Mouse (Mus musculus): ENCODE data around the gene Hhat. TPM values are rescaled to one million over a fixed set of nuclear protein-coding genes. Genes with fewer than 3 reads are reported as not detected.

Gene Hhat
- polyA plus RNA-seq, 1 experiment from 2014 or later: 1.5 TPM

DNA sequence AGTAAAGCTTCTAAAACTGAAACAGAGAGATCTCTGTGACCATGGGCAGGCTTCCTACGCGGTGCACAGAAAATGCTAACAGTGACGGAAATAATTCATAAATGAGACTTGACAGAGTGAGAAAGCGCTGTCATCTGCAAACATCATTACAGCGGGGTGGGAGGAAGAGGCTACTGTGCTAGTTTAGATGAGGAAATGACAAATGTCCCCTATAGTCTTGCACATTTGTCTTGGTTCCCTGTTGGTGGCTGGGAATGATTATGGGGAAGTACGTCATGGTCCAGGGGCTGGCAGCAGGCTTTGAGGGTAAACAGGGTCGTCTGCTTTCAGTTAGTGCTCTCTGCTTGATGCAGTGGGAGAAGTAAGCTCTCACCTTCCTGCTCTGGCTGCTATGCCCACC, 233.9 kb downstream of the Hhat start:
- ATAC-seq (ENCODE audit: low read depth) (peak; percentile 20; the same call in 1 of the 2 replicates), DNase-seq (no peak)
- H3K4me3 ChIP-seq (replicated peaks): no peak overlapping the region
- H3K36me3 ChIP-seq: no peaks in the 10 kb centered on the region
- no peaks in the 10 kb centered on the region for H3K27me3 ChIP-seq
- no peak overlapping the region for H3K27ac ChIP-seq
- H3K4me1 ChIP-seq (replicated peaks): peaks cover 3% of the 10 kb centered on the region
- no peaks in the 10 kb centered on the region for H3K9me3 ChIP-seq (replicated peaks)
- H3K9ac ChIP-seq: no peak overlapping the region
- no peak overlapping the region for H3K4me2 ChIP-seq
- WGBS (ENCODE audit: insufficient replicate concordance): 42% methylated on average over 7 of the region's 7 CpGs

DNA sequence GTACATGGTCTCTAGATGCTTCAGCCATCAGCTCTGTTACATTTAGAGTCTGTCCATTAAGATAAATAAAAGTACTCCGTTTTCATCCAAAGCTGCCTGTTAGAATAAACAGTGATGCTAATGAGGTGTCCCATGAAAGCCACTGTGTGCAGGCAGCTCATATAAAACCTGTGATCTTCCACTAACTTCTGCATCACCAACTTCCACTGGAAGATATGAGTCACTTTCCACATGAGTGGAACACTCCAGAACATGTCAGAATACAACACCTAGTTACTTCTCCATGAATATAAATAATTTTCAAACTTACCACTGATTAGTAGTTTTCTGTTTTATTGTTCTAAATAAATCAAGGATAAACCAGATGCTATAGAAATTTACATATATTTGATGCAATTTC, 234.6 kb downstream of the Hhat start:
- no peak overlapping the region for H3K27ac ChIP-seq
- H3K36me3 ChIP-seq: no peaks in the 10 kb centered on the region
- 45% methylated on average over 1 of the region's 1 CpGs for WGBS (ENCODE audit: insufficient replicate concordance)
- H3K9ac ChIP-seq: no peak overlapping the region
- ATAC-seq (ENCODE audit: low read depth): no peak
- peaks cover 10% of the 10 kb centered on the region for H3K4me1 ChIP-seq (replicated peaks)
- no peak for DNase-seq
- H3K9me3 ChIP-seq (replicated peaks): no peaks in the 10 kb centered on the region
- H3K27me3 ChIP-seq: no peaks in the 10 kb centered on the region
- no peak overlapping the region for H3K4me2 ChIP-seq
- H3K4me3 ChIP-seq (replicated peaks): no peak overlapping the region

- Histone ChIP-seq H3K9ac (no peak overlapping the region), H3K27me3 (no peaks in the 10 kb centered on the region), H3K4me3 (replicated peaks) (no peak overlapping the region), H3K4me2 (no peak overlapping the region), H3K36me3 (no peaks in the 10 kb centered on the region), H3K9me3 (replicated peaks) (no peaks in the 10 kb centered on the region), H3K27ac (no peak overlapping the region), H3K4me1 (replicated peaks) (peaks cover 11% of the 10 kb centered on the region)
- DNase-seq: no peak
- ATAC-seq (ENCODE audit: low read depth): no peak
Measured at GRCm38 (mm10) chr1:192533016-192533415, 238.0 kb downstream of the Hhat start.

- H3K27me3 ChIP-seq: no peaks in the 10 kb centered on the region
- no peaks in the 10 kb centered on the region for H3K36me3 ChIP-seq
- 8% methylated on average over 2 of the region's 2 CpGs for WGBS (ENCODE audit: insufficient replicate concordance)
- ATAC-seq (ENCODE audit: low read depth) (peak; percentile 45; the same call in 1 of the 2 replicates), DNase-seq (no peak)
- no peak overlapping the region for H3K9ac ChIP-seq
- peaks cover 11% of the 10 kb centered on the region for H3K4me1 ChIP-seq (replicated peaks)
- H3K4me3 ChIP-seq (replicated peaks): no peak overlapping the region
- no peak overlapping the region for H3K4me2 ChIP-seq
- no peaks in the 10 kb centered on the region for H3K9me3 ChIP-seq (replicated peaks)
- no peak overlapping the region for H3K27ac ChIP-seq
Measured at GRCm38 (mm10) chr1:192532212-192532611, 238.8 kb downstream of the Hhat start.

- peaks cover 11% of the 10 kb centered on the region for H3K4me1 ChIP-seq (replicated peaks)
- H3K27ac ChIP-seq: no peak overlapping the region
- H3K9ac ChIP-seq: no peak overlapping the region
- no peak overlapping the region for H3K4me3 ChIP-seq (replicated peaks)
- no peaks in the 10 kb centered on the region for H3K27me3 ChIP-seq
- ATAC-seq (ENCODE audit: low read depth) (peak; percentile 47; the same call in 1 of the 2 replicates), DNase-seq (no peak)
- WGBS (ENCODE audit: insufficient replicate concordance): 35% methylated on average over 2 of the region's 2 CpGs
- no peaks in the 10 kb centered on the region for H3K9me3 ChIP-seq (replicated peaks)
- H3K36me3 ChIP-seq: no peaks in the 10 kb centered on the region
- no peak overlapping the region for H3K4me2 ChIP-seq
Measured at GRCm38 (mm10) chr1:192531490-192532146, 239.4 kb downstream of the Hhat start.

GRCm38 (mm10) chr1:192525711-192526350, 245.2 kb downstream of the Hhat start:
- Histone ChIP-seq H3K27me3 (no peaks in the 10 kb centered on the region), H3K9ac (no peak overlapping the region), H3K9me3 (replicated peaks) (no peaks in the 10 kb centered on the region), H3K4me1 (replicated peaks) (no peaks in the 10 kb centered on the region), H3K27ac (no peak overlapping the region), H3K4me3 (replicated peaks) (no peak overlapping the region), H3K36me3 (no peaks in the 10 kb centered on the region), H3K4me2 (no peak overlapping the region)
- 66% methylated on average over 14 of the region's 14 CpGs for WGBS (ENCODE audit: insufficient replicate concordance)
- ATAC-seq (ENCODE audit: low read depth) (no peak), DNase-seq (no peak)

GRCm38 (mm10) chr1:192522376-192523178, 248.4 kb downstream of the Hhat start:
- no peak for ATAC-seq (ENCODE audit: low read depth)
- H3K36me3 ChIP-seq: no peaks in the 10 kb centered on the region
- no peak for DNase-seq
- H3K9me3 ChIP-seq (replicated peaks): no peaks in the 10 kb centered on the region
- no peak overlapping the region for H3K9ac ChIP-seq
- no peaks in the 10 kb centered on the region for H3K27me3 ChIP-seq
- H3K27ac ChIP-seq: no peak overlapping the region
- H3K4me1 ChIP-seq (replicated peaks): no peaks in the 10 kb centered on the region
- no peak overlapping the region for H3K4me2 ChIP-seq
- WGBS (ENCODE audit: insufficient replicate concordance): 53% methylated on average over 12 of the region's 12 CpGs
- no peak overlapping the region for H3K4me3 ChIP-seq (replicated peaks)

DNA sequence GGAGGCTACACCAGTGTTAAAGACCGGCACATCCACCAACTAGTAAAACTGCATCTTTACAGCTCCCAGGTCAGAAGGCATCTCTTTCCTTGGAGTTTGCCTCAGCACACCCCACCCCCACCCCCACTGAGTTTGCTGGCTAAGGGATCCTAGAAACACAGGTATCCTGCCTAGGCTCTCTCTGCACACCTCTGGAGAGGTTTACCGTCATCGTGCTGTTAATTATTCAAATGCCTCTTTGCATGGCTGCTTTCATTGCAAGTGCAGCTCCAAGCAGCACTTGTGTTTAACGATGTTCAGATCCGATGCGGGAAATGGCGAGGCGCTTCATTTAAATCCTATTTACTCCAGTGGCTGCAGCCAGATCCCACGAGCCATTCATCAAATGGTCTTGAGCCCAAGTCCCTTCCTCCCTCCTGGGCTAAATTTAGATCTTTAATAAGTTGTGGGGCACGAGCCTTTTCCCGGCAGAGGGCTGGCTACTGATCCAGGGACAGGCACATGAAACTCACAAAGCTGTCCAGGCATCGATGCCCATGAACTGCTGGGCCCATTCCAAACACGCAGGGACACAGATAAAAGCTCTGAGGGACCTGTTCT, 250.1 kb downstream of the Hhat start:
- H3K27ac ChIP-seq: no peak overlapping the region
- no peak overlapping the region for H3K4me2 ChIP-seq
- no peak for ATAC-seq (ENCODE audit: low read depth)
- no peaks in the 10 kb centered on the region for H3K9me3 ChIP-seq (replicated peaks)
- H3K27me3 ChIP-seq: no peaks in the 10 kb centered on the region
- DNase-seq: no peak
- H3K36me3 ChIP-seq: no peaks in the 10 kb centered on the region
- 56% methylated on average over 13 of the region's 13 CpGs for WGBS (ENCODE audit: insufficient replicate concordance)
- H3K4me1 ChIP-seq (replicated peaks): no peaks in the 10 kb centered on the region
- H3K9ac ChIP-seq: no peak overlapping the region
- H3K4me3 ChIP-seq (replicated peaks): no peak overlapping the region

DNA sequence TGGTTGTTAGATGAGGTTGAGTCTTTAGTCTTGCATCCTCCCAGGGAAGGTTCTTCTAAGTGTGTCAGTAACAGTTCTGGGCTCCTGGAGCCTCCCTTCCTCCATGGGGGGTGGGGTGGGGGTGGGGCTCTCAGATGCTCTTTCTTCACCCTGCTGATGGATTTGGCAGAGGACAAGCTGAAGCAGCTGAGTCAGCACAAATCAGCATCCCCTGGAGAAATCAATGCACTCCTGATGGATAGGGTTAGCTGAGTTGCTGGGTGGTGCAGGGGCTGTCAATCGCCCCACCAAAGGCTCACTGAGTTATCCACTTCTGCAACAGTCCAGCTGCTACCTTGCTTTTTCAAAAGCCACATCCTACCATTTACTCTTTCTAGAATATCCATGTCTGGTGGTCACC, 251.3 kb downstream of the Hhat start:
- 87% methylated on average over 1 of the region's 1 CpGs for WGBS (ENCODE audit: insufficient replicate concordance)
- Histone ChIP-seq H3K9me3 (replicated peaks) (no peaks in the 10 kb centered on the region), H3K4me1 (replicated peaks) (no peaks in the 10 kb centered on the region), H3K9ac (no peak overlapping the region), H3K27me3 (no peaks in the 10 kb centered on the region), H3K4me3 (replicated peaks) (no peak overlapping the region), H3K27ac (no peak overlapping the region), H3K36me3 (no peaks in the 10 kb centered on the region), H3K4me2 (no peak overlapping the region)
- ATAC-seq (ENCODE audit: low read depth): no peak
- no peak for DNase-seq

- WGBS (ENCODE audit: insufficient replicate concordance): 65% methylated on average over 3 of the region's 3 CpGs
- no peak for ATAC-seq (ENCODE audit: low read depth)
Measured at GRCm38 (mm10) chr1:192515373-192515772, 255.7 kb downstream of the Hhat start.

GRCm38 (mm10) chr1:192512821-192513220, 258.2 kb downstream of the Hhat start:
- no peak for ATAC-seq (ENCODE audit: low read depth)
- no peak overlapping the region for H3K27ac ChIP-seq
- no peak overlapping the region for H3K4me2 ChIP-seq
- H3K9me3 ChIP-seq (replicated peaks): no peaks in the 10 kb centered on the region
- 74% methylated on average over 1 of the region's 1 CpGs for WGBS (ENCODE audit: insufficient replicate concordance)
- H3K36me3 ChIP-seq: no peaks in the 10 kb centered on the region
- no peaks in the 10 kb centered on the region for H3K4me1 ChIP-seq (replicated peaks)
- H3K9ac ChIP-seq: no peak overlapping the region
- H3K27me3 ChIP-seq: no peaks in the 10 kb centered on the region
- DNase-seq: no peak
- no peak overlapping the region for H3K4me3 ChIP-seq (replicated peaks)

More at GRCm38 (mm10) chr1:192515373-192515772, 255.7 kb downstream of the Hhat start:
- DNase-seq: no peak
- no peak overlapping the region for H3K27ac ChIP-seq
- no peaks in the 10 kb centered on the region for H3K4me1 ChIP-seq (replicated peaks)
- no peak overlapping the region for H3K4me3 ChIP-seq (replicated peaks)
- no peak overlapping the region for H3K9ac ChIP-seq
- no peaks in the 10 kb centered on the region for H3K36me3 ChIP-seq
- no peaks in the 10 kb centered on the region for H3K9me3 ChIP-seq (replicated peaks)
- no peaks in the 10 kb centered on the region for H3K27me3 ChIP-seq
- H3K4me2 ChIP-seq: no peak overlapping the region
